Mouse (Mus musculus) liver (tissue): ENCODE measurements around the gene Kif18b.
A peak's percentile ranks its signal among the peaks of the same experiment; 100 is the strongest.

Source experiments
- DNase-seq: peaks from one replicate; pipeline ENCODE4 v3.0.0-alpha.2; 2020; ENCODE audit warnings: mixed read lengths

The Kif18b gene

GRCm38 (mm10) chr11:102937529-102938182, 12.7 kb upstream of the Kif18b start:
- no peak for DNase-seq

DNA sequence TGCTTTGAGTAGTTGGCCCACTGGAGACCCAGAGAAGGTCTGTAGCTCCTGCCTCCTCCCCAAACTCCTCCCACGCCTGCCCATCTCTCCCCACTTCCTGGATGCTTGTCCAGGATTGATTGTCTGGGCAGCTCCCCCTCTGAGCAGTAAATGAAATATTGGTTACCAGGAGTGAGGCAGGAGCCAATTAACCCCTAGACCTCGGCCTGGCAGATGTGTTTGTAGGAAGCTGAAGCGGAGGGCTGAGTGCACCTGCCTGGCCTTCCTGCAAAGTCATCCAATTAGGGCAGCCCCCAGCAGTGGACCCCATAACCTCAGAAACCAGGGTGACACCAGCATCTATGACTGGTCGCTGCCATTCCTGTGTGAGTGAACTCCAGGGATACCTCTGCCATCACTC, 11.3 kb upstream of the Kif18b start:
- no peak for DNase-seq

GRCm38 (mm10) chr11:102930672-102931071, 5.7 kb upstream of the Kif18b start:
- DNase-seq: no peak

- DNase-seq: peak; percentile 68
These were observed 410 bp upstream of the Kif18b start for GRCm38 (mm10) chr11:102925351-102925717.

DNA sequence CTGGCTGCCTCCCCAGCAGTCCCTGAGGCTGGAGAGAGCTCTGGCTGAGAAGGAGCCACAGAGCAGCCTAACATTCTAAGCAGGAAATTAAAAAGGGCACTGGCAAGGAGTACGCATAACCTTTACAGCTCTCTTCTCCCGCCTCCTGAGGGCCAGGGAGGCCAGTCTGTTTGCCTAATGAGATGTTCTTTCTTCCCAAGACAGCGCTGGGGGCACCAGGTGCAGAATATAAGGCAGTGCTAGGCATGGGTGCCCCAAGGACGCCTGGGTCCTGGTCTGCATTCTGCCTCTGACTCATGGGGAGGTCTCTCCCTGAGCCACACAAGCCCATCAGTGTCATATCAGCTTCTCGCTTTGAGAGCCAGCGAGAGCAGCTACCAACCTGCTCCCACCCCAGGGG, 3.4 kb downstream of the Kif18b start:
- no peak for DNase-seq

DNA sequence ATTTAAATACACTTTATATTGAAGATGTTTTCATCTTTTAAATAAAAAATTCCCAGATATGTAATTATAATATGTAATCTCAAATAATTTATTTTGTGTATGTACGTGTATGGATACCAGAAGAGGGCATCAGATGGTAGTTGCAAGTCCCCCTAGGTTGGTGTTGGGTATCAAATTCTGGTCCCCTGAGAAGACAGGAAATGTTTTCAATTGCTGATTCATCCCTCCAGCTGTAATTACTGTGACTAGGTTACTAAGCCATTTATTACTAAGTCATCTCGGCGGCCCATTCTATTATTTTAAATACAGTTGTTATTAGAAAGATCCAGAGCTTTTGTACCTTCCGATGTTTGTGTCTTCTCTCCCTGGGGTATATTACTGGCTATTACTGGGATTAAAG, 6.8 kb downstream of the Kif18b start:
- DNase-seq: no peak

- DNase-seq: no peak
These were observed 9.5 kb downstream of the Kif18b start for GRCm38 (mm10) chr11:102915380-102915779.

DNA sequence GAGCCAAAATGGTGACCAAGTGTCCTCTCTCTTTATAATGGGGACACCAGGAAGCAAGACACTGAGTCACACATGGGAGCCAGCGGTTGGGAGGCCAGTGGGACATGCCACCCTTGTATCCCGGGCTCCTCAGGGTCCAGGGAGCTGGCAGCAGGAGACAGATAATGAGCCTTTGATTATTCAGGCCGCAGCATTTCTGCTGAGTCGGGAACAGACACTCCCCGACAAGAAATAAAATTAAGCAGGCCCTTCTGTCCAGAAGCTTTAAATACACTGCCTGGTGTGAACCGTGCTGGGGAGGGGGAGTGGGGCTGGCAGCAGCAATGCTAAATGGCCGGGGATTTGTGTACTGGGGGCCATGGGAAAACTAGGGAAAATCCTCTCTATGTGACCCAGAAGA, 13.5 kb downstream of the Kif18b start:
- DNase-seq: no peak

DNA sequence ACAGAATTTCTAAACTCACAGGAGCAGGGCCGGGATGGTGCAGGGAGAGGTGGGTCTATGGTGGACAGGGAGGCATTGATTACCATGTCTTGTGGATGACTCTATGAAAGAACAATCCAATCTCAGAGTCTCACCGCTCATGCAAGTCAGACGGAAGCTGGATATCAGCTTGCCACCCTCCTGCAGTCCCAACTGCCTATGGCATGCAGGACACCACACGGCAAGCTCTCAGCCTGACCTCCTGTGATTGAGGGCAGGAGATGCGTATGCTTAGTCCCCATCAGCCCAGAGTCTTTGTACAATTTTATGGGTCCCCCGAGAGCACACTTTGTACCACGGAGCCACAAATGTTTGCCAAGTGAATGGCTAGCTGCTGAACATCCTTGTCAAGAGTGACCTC, 21.3 kb downstream of the Kif18b start:
- DNase-seq: peak; percentile 2

GRCm38 (mm10) chr11:102902107-102902506, 22.8 kb downstream of the Kif18b start:
- DNase-seq: no peak

- no peak for DNase-seq
These were observed 23.7 kb downstream of the Kif18b start for GRCm38 (mm10) chr11:102901199-102901598.

DNA sequence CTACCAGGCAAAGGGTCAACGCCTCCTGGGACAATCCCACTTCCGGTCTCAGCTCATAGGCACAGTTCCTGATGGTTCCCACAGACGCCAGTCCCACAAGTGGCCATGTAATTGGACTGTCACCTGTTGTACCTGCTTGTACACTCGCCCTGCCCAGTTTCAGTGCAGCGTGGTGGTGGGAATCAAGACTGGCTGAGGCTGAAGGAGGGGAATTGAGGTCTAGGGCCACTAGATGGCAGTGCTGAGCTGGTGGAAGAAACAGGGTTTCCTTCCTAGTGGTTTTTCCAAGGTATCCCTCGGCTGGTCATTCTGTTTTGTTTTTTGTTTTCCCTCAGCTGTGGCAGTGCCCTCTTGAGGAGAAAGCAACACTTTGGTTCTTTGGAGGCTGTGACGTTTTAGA, 24.2 kb downstream of the Kif18b start, which contains the start of gene Gfap:
Gfap (minus strand) TSS at position 150 of the 400 bp plus-strand sequence.
- peak; percentile 83 for DNase-seq

DNA sequence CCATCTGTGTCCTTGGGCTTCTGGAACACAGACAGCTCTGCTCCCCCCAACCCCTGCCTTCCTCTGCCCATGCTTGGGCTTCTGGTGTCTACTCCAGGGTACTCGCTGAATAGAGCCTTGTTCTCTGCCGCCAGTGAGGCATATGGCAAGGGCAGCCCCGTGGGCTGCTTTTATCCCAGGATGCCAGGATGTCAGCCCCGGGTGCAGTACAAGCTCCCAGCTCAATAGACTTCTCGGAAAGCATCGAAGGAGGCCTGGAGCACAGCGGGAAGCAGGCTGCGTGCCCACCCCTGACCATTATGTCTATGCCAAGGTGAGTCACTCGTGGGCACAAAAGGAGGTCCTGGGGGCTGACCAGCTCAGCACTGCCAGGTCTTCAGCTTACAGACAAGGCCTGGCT, 26.5 kb downstream of the Kif18b start:
- DNase-seq: no peak

GRCm38 (mm10) chr11:102896641-102897040, 28.3 kb downstream of the Kif18b start:
- DNase-seq: no peak

- peak; percentile 87 for DNase-seq
These were observed 29.1 kb downstream of the Kif18b start for GRCm38 (mm10) chr11:102895779-102896178.

GRCm38 (mm10) chr11:102894716-102895115, 30.2 kb downstream of the Kif18b start:
- DNase-seq: no peak

DNA sequence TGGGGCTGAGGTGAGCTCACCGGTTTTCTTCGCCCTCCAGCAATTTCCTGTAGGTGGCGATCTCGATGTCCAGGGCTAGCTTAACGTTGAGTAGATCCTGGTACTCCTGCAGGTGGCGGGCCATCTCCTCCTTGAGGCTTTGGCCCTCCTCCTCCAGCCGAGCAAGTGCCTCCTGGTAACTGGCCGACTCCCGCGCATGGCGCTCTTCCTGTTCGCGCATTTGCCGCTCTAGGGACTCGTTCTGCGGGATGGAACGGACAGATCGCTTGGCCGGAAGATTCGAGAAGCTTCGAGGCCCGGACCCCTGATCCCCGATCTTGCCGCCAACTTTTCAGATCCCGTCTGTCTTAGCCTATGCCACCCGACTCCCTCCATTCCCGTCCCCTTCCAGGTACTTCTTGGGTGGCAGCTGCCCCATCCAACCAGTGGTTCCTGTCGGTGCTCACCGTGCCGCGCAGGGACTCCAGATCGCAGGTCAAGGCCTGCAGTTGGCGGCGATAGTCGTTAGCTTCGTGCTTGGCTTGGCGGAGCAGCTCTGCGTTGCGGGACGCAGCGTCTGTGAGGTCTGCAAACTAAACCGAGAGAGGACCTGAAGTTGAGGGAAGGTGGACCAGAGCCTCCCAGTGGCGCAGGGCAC, 31.8 kb downstream of the Kif18b start:
- DNase-seq: peak; percentile 91

DNA sequence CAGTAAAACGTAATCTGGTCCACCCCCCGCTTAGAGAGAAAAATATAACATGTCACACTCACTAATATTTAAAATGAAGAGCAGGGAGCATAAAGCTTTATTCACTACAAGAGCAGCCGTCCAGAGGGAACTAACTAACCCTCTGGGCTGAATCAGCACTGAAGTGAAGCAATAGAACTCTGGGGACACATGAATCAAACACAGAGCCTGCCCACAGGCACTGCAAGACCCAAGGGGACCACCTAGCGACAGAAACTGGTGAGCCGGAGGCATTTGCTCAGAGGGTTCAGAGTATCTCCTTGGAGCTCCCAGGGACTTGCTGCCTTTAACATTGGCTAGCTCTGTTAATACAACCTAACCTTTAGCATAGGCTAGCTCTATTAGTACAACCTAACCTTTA, 34.8 kb downstream of the Kif18b start:
- DNase-seq: no peak

DNA sequence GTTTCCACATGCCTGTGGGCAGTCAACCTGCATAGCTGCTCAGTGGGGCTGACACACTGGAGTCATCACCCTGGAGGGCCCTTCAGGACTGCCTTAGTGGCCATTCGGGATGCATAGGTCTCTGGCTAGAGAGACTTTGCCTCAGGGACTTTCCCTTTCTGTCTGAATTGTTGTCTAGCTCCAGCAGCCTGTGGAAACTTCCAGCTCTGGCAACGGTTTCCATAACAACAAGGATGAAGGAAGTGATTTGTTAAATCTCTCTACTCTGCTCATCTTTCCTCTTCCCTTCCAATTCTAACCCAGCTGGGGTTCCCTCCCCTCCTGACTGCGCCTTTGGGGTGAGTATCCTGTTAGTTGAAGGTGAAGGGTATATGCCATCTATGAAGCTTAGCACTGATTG, 36.8 kb downstream of the Kif18b start:
- no peak for DNase-seq

DNA sequence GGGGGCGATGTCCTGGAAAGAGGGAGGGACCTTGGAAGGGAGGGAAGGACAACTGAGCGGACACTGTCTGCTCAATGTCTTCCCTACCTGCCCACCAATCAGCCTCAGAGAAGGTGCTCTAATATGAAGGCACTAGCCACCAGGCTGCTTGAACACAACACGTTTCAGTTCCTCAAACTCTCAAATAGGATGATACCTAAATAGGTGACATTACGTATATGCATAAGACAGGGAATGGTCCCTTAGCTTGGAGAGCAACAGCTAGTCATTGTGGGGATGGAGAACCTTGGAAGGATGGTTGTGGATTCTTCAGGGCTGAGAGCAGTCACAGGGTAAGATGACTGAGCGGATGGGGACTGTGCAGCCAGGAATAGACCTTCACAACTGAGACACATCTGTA, 37.5 kb downstream of the Kif18b start:
- DNase-seq: no peak

DNA sequence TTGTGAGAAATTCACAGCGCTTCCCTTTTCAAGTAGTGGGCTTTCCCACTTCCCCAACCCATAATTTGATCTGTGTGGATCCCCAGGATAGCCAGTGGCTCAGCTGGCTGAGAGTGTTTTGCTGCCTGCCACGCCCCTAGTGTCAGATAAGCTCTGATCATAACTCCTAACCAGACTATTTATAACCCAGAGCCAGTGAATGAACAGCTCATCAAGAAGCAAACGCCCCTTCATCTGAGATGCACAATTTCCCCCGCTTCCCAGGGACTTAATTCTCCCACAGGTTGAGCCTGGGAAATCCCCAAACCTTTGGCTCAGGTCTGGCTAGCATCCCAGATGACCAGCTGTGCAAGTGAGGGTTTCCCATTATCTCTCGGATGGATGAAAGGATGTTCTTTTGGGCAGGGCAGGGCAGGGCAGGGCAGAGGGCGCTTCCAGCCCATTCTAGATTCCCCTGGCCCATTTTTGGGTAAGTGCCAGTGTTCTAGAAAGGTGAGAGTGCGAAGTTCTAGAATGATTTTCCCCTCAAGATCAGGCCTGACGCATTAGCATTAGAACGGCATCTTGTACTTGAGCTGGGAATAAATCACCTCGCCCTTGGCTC, 40.2 kb downstream of the Kif18b start, which contains the start of gene Fam187a:
Fam187a (plus strand) TSS at position 554 of the 604 bp plus-strand sequence.
- DNase-seq: no peak

DNA sequence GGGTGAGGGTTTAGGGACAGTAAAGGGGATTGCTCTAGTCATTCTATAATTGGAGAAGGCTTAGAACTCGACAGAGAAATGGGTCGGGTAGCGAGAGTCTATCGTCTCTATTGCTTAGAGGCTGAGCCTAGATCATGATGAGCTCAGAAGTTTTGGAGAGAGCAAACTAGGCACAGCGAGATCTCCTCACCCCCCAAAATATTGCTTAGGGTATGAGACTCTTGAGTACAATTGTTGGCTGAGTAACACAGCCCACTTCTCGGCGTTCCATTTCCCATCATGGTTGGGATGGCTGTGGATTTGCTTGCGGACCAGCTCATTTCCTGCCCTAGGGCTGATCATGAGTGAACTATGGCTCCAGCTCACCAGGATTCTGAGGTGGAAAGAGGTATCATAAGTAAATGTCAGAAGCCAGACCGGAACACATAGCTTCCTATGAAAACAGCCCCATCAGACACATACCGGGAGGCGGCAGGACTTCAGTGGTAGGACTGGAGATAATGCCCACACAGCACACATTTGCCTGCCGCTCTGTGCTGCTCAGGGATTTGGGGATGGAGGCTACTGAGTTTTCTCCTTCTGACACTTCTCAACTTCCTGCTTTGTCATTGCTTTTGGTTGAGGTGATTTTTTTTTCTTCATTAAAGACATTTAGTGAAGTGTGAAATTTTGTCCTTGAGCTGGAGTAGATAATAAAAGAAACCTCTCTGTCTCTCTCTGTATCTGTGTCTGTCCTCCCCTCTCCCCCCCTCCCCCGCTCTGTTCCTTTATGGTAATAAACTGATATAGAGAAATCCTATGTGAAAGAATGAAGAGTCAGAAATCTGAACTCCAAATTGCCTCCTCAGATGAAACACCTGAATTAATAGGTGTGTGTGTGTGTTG, 43.4 kb downstream of the Kif18b start:
- DNase-seq: peak; percentile 44
